15 mouse cellular contexts compared by ENCODE assay signal in genomic region chr14:107687261-107688019, GRCm38 (mm10).
DNase-seq lines count a peak whose midpoint lies in the region; ATAC-seq and TF ChIP-seq lines count a peak whose summit lies in the region.
"Had no signal": no experiment of that assay in that cellular context is flagged by ENCODE, and none has a peak within 500 bp of the region (broad histone marks: within the 10 kb centered on the region; RNA-seq: fewer than 3 reads in every experiment).

No protein-coding gene starts in this region.

- no peak for TF ChIP-seq CTCF in layer of hippocampus, adult 2 months (conservative IDR thresholded peaks at IDR 0.05)

- peak overlapping the region; percentile 64 for H3K27ac ChIP-seq in layer of hippocampus, adult 2 months
- H3K27ac ChIP-seq: embryonic facial prominence, embryonic 12.5 days; heart, embryonic 15.5 days; limb, embryonic 15.5 days; lung, embryonic 15.5 days; midbrain, embryonic 12.5 days; neural tube, embryonic 13.5 days had no signal

- DNase-seq in brain, embryonic 18.5 days (ENCODE audit: low read depth, low spot score) = peak; percentile 62
- DNase-seq in cerebellum, adult 8-10 months = peak; percentile 64
- peak; percentile 52 to 81 for DNase-seq in layer of hippocampus, adult 2 months (ENCODE audit: low spot score in 2 of 2)
- peak; percentile 43 for DNase-seq in right cerebral cortex, adult 18-20 months
- no peak for DNase-seq in urinary bladder, adult 18-20 months (ENCODE audit: low spot score in 2 of 2)
- no peak for DNase-seq in thymus, postnatal 0 days (ENCODE audit: low spot score)
- DNase-seq: kidney, postnatal 10 days; thymus, postnatal 14 days had no signal

- no peak for ATAC-seq in erythroblast, adult 5-6 weeks (replicated peaks; ENCODE audit: low FRiP score, poor library complexity, severe bottlenecking)

- H3K4me3 ChIP-seq in layer of hippocampus, adult 2 months = no peak overlapping the region
- H3K4me3 ChIP-seq: embryonic facial prominence, embryonic 12.5 days; heart, embryonic 15.5 days; limb, embryonic 15.5 days; lung, embryonic 15.5 days; midbrain, embryonic 12.5 days; neural tube, embryonic 13.5 days had no signal

Comparison
In these comparisons a context has a peak if more than half of its experiments do, and no peak if none do; other contexts are left out.
1. DNase-seq: peak in brain, embryonic 18.5 days (single experiment), cerebellum, adult 8-10 months (single experiment), layer of hippocampus, adult 2 months (2 of 2) and right cerebral cortex, adult 18-20 months (single experiment); none in urinary bladder, adult 18-20 months (0 of 2) and thymus, postnatal 0 days (single experiment).